Mouse (Mus musculus) cerebellum, postnatal 25 days (tissue): ENCODE data around the gene Rassf1.
A peak's percentile ranks its signal among the peaks of the same experiment; 100 is the strongest.

Experiments
- DNase-seq, 2 experiments: peaks; one replicate each; pipeline ENCODE4 v3.0.0; 2021; ENCODE audit warnings: mixed read lengths in 2 of 2

Gene Rassf1

DNA sequence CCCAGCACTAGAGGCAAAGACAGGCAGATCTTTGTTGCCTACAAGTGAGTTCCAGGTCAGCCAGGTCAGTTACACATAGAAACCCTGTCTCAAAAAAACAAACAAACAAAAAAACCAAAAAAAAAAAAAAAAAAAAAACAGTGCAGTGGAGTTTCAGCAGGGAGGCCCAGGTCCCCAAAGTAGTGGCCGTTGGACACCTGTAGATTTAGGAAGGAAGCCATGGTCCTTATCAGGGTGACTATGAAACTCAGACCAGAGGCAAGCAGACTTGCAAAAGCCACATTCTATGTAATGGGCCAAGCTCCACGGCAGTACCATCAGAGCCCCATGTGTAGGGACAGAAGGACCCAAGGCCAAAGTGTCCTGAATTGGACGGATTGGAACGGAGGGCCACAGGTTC, 30.2 kb downstream of the Rassf1 start:
- no peak for DNase-seq

DNA sequence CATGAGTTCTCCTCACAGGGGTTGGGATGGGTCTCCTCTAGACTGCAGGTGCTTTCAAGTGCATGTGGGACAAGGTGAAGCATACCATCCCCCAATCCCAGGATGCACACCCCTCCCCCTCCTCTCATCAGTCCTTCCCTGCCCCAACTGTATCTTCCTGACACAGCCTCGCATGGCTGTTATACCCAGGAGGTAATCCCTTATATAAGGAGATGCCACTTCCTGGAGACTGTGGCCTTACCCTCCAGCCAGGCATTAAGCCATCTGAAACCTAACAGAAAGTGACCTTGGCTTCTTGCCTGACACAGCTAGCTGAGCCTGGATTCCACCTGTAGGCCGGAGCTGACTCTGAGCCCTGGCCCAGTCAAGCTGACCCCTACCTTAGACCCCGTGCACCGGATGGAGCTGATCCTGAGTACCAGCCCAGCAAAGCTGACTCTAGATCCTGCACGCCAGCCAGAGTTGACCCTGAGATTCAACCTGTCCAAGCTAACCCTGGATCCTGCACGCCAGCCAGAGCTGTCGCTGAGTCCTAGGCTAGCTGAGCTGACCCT, 31.2 kb downstream of the Rassf1 start:
- DNase-seq, result no peak

DNA sequence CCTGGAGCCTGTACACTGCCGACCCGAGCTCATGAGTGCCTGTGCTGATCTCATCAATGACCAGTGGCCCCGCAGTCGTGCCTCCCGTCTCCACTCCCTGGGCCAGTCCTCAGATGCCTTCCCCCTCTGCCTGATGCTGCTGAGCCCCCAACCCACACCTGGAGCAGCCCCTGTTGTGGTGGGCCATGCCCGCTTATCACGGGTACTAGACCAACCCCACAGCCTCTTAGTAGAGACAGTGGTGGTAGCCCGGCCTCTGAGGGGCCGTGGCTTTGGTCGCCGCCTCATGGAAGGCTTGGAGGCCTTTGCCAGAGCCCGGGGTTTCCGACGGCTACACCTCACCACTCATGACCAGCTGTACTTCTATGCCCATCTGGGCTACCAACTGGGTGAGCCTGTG, 31.8 kb downstream of the Rassf1 start:
- DNase-seq, result no peak

DNA sequence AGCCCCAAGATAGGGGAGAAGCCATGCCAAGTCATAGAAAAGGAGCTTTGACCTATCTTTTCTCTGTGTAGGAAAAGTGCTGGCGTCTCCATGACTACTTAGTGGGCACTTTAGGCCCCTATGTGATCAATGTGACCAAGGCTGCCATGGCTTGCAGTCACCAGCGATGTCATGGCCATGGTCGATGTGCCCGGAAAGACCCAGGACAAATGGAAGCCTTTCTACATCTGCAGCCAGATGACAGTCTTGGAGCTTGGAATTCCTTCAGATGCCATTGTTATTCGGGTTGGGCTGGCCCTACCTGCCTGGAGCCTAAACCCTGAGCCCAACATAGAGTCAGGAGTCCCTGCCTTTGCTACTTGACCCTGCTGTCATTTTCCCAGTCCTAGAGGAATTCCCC, 35.1 kb downstream of the Rassf1 start:
- DNase-seq, result no peak

DNA sequence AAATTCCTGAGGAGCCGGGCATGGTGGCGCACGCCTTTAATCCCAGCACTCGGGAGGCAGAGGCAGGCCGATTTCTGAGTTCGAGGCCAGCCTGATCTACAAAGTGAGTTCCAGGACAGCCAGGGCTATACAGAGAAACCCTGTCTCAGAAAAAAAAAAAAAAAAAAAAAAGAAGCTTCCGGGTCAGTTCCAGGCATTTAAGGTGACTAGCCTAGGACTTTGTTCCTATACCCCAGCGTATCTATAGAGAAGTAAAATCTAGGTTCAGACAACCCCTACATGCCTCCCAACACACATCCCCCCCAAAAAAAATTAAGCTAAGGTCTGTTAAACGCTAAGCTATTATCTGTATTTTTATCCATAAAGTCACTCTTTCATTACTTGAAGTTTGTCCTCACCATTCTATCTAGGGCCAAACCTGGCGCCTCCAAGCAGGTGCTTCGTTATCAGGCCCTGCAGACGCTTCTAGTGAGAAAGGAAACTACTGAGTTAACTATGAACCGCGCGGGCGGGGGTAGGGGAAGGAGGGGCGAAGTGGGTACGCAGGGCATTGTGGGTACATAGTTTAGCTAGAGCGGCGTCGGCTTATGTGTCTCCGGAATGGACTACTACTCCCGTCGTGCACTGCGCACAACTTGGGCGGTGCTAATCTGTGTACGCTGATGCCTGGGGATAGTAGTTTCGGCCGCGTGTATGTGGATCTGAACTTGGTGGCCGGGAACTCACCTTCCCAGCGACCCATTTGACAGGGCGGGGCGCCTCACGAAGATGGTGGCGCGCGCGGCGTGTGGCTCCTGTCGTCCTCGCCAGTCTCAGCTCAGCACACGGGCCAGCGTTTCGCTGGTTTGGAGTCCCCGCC, 35.8 kb downstream of the Rassf1 start, which contains the start of gene Ifrd2:
Gene Ifrd2, plus strand, starts transcription at position 669 of the 859 bp plus-strand sequence.
- peak; percentile 93 to 96 for DNase-seq

DNA sequence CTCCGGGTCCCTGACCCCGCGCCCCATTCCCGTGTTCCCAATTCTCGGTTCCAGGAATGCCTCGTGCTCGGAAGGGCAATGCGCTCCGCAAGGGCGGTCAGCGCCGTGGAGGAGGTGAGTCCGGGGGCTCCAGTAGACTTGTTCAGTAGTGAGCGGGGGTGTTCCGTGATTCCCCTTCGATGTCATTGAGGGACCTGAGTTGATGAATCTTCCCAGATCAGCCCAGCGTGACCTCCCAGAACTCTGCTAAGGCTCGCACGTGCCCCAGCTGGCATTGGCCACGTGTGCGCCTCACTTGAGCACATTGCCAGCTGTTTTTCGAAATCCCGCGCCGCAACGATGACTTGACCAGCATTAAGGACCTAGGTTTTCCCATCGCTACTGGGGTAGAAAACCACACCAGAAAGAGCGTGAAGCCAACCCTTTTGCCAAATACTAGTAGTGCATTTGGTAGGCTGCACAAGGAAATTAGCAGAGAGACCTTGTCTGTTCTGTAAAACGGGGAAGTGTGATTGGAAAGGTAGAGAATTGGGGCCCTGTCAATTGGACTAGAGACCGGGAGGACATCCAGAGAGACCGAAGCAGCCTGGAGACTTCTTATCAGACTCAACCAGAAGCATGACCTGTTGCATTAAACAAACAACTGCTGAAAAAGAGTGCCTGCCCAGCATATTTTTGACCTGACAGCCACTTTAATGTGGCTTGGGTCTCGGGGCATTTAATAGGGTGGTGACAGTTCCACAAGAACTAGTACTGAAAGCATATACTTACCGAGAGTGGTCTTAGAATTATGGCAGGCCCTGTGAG, 36.7 kb downstream of the Rassf1 start:
- DNase-seq, result no peak

DNA sequence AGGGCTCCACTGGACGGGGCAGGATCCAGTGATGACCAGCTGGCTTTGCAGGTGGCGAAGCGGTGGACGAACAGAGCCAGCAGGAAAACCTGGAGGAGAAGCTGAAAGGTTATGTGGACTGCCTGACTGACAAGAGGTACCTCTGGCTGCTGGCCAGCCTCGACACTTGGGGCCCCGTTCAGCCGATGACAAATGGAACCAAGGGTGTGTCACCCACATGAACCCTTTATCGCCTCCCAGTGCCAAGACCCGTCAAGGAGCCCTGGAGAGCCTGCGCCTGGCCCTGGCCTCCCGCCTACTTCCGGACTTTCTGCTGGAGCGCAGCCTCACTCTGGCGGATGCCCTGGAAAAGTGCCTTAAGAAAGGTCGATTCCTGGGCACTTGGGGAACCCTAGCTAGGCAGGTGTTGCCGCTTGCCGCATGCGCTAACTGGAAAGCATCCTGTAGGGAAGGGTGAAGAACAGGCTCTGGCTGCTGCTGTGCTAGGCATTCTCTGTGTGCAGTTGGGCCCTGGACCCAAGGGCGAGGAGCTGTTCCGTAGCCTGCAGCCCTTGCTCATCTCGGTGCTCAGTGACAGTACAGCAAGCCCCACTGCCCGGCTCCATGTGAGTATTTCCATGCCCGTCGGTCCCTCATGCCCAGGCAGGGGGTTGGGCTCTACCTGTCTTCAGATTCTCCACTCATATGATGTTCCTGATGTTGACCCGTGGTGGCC, 38.9 kb downstream of the Rassf1 start:
- DNase-seq, result peak; percentile 41 to 57

DNA sequence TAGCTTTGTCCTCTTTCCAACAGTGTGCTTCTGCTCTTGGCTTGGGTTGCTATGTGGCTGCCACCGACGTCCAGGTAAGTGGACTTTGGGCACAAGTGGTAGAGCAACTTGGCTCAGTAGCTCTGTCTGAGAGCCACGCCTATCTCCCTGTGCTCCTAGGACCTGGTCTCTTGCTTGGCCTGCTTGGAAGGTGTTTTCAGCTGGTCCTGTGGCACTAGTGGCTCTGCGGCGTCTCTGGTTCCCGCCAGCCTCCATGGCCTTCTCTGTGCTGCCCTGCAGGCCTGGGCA, 39.4 kb downstream of the Rassf1 start:
- DNase-seq, result no peak

DNA sequence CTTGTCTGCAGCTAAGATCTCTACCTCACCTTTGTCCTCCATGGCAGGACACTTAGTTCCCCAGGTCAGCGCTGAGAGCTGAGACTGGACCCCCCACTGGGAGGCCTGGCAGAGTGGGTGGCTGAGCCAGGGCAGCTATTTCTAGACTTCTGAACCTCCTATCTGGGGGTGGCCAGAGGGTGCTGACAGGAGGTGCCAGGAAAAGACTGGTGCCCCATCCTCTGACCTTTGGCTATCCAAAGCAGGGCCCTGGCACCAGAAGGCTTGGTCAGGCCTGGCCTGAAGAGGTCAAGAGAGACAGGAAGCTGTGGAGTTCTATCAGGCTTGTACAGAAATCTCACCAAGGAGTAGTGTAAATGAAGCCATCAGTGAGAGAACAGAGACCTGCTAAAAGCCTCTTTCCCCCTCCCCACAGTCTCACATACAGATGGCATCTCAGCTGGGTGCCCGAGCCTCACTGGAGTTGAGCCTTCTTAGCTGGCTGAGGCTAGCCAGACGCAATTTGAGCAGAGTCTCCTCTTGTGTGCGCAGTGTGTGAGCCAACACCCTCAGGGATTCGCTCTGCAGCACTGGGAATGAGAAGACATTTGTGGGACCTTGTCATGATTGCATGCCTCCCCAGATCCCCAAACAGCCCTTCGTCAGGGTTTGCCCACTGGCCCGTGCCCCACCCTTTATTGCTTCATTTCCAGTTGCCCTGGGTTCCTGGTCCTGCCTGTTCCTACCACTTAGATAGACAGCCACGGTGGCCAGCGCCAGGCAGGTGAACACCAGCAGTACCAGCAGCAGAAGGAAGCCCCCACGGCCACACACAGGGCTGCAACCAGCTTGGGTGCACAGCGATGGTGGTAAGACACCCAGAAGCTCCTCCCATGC, 42.0 kb downstream of the Rassf1 start:
- peak; percentile 90 to 92 for DNase-seq

DNA sequence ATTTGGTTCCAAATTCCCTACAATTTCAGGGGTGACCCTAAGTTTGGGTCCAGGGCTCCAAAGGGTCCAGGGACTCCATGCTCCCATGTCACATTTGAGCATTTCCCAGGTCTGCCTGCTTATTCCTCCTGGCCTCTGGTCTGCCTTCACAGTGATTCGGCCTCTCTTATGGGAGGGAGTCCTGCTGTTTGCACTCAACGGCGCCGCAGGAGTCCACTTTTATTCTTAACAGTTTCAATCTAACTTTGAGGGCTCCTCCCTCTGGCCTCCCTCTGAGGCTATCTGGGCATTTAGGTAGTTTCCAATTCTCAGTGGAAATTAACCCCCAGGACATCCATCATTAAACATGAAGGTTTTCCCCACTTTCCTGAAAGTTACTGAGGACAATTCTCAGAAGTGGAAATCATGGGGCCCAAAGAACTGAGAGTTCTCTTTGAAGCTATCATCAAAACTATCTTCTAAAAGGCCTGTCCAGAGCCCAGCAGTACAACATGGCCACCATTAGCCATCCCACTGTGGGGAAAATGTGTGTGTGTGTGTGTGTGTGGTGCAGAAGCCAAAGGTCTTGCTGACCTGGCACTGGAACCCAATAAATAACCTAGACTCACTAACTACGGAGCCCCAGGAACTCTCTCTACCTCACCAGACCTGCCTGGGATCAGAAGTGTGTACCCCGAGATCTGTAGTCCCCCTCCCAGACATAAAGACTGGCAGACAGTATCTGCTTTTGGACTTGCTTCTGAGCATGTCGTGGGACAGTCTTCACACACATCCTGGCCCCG, 43.1 kb downstream of the Rassf1 start:
- no peak for DNase-seq

DNA sequence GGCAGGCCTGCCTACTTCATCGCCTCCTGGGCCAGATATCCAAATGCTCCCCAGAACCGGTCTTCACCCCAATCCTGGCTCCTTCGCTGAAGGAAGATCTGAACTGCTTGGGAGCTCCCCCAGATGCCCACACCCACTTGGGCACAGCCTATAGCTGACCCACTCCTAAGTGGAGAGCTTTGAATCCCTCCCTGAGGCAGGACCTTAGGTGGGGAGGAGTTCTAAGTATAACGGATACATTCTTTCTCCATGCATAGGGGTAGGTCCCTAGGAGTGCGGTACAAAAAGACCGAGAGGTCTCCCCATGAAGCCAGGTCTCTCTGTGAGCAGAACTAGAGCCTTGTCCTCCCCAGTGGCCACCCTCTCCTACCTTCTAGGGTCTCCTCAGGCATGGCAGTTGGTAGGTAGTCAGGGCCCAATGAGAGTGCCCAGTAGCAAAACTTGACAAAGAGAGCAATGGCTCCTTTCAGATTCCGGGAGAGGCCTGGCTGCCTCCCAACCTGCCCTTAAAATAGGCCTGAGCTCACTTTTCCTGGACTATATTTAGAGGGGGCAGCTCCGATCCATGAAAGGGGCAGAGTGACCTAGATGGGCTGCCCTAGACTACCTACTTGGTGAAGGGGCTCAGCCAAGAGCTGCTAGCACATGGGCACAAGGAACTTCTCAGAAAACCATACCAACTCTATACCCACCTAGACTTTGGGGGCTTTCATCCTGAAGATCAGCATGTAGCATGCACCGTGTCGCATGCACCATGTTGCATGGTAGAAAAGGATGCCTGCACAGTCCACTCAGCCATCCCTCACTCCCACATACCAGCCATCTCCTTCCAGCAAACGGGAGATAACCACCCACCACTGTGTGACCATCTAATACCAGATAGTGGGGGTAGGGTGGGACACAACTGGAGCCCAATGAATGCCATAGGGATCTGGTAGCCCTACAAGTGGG, 45.5 kb downstream of the Rassf1 start:
- DNase-seq, result peak; percentile 52 to 61

DNA sequence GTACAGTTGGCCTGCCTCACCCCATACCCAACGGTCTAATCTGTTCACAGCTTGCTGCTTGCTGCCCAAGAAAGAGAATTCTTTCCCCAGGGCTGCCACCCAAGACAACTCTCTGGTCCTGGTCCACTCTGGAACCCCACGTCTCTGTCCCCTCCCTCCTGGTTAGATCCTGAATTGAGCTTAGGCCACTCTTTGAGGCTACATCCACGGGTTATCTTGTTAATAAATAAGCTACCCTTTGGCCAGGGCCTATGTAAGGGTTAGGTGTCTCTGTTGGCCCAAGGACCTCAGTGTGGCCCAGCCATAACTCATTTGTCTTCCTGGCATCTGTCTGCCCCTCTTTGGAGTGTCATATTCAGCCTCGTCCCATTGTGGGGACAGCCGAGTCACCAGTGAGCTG, 47.0 kb downstream of the Rassf1 start:
- no peak for DNase-seq

DNA sequence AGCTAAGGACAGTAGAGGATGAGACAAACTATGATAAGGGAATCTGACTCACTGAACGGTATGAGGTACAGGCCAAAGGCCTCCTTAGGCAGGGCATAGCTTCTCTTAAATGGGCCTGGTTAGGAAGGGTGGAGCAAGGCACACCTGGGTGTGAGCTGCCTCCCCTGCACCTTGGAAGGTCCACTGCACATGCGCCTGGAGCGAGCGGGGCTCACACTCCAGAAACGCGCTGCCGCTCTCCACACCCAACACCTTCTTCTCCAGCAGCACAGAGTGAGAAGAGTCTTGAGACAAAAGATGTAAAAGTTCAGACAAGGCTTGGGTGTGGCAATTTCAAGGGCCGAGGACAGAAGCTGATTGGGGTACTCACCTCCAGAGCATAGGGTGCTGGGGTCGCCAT, 48.1 kb downstream of the Rassf1 start:
- no peak for DNase-seq

DNA sequence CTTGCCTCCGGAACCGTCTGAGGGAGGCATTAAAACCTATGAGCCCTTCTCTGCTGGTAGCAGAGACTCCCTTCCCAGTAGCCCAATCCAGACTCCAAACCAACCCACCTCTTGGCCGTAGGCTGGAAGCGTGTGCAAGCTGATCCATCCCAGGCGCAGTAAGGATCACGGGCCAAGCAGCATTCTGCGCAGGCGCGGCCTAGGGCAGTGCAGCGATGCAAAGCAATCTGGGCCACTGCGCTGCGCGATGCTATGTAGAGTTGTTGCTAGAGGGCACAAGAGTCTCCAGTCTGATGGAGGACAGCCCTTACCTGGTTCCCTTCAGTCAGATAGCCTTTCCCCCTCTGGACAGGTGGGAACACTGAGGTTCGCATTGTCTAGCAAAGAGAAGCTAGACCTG, 48.5 kb downstream of the Rassf1 start:
- peak; percentile 50 to 80 for DNase-seq

DNA sequence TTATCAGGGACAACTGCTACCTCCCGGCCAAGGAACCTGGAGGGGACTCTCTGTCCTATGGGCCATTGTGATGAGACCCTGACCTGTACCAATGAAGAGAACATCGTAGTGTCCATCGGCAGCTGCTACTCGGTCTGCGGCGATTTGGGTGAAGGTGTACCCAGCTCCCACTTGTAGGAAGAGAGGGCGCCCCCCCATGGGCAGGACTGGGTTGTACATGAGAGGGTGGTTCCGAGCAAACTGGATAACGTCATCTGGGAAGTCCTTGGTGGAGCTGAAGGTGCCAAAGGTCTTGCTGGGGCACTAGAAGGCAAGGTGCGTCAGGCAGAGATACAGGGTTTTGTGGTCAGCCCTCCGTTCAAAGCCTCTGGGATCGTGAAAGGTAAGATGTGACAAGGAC, 49.4 kb downstream of the Rassf1 start:
- peak; percentile 51 to 65 for DNase-seq

DNA sequence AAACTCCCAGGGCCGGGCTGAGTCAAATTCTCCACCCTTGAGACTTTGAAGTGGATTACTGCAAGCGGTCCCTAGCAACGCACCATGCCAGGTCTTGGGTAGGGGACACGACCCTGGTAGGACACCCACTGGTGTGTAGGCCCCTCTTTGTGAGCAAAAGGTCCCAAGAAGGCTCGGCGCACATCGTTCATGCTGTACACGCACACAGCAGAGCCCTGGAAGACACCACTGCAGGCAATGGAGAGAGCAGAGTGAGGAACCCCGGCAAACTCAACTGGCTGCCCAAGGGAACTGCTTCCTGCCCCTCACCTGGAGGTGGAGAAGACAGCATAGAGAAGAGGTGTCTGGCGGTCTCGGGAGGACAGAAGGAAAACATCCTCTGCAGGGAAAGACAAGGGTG, 49.9 kb downstream of the Rassf1 start:
- DNase-seq, result no peak

DNA sequence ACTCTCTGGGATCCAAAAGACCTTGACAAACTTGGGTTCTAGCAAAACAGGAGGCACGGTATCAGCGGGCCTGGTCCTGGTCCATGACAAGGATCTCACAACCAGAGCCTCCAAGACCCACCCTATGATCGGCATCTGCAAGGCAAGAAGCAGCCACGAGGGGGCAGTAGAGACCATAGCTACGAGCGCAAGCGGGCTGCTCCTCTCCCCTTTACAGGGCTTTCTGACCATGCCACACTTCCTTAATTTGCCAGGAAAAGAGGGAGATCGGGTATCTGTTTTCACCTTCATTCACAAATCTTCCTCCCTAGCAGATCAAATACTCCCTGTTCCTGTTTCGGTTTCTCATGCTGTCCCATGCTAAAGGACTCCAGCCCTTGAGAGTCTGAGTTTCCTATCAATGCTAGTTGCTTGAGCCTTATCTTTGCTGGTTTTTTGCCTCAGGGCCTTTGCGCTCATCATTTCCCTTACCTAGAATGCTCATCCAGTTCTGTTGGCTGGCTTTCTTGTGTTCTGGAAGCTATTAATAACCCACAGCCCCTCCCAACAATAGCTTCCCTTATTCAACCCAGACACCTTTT, 50.8 kb downstream of the Rassf1 start:
- DNase-seq, result peak; percentile 95 to 97

DNA sequence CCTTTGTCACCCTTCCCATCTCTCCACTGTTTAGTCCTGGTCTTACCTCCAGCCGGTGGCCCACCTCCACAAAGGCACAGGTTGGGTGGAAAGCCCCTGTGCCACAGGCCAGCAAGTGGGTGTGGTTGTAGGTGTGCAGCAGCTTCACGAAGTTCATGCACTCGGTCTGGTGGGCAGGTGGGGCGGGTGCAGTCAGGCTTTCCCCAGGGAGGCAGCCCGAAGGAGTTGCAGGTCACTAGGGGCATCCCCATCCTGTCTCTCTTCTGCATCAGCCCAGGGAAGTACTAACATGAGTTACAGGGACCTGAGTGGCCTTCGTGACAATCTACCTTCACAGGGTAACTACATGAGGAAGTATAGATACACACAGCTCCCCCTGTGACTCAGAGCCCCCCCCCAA, 51.9 kb downstream of the Rassf1 start:
- DNase-seq, result no peak

DNA sequence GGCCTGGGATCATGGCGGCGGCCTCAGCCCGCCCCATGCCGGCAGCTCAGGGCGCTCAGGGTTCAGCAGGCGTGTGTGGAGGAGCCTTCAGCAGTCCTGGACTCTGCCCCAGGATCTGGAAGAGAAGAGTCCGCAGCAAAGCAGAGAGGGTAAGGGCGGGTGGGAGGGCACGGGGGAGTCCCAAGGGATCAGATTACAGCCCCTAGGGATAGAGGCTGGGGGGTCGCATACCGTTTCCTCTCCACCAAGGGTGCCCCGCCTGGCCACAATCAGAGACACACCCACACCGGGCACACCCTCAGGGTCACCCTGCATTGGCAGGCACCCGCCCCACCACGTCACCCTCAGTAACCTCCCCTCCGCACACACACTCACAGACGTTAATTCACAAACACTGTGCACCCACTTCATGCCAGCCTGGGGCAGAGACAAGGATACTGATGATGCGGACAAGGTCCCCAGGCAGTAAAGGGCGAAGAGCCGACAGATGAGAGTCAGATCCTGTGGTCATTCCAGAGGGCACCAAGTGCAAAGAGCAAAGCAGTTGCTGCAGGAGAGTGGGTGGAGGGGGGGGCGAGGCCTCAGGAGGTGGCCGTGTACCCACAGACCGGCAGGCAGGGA, 53.8 kb downstream of the Rassf1 start:
- no peak for DNase-seq
